Mouse (Mus musculus) bone marrow macrophage, adult 2 months (primary cell): ENCODE data around the gene Cfd.

Experiments
- CTCF ChIP-seq: IDR thresholded peaks from 2 replicates; pipeline ENCODE4 v1.5.1; 2012; ENCODE audit warnings: low read depth, mild to moderate bottlenecking, low read length, moderate library complexity
- POLR2A ChIP-seq: IDR thresholded peaks from 2 replicates; pipeline ENCODE4 v1.6.1; 2012; ENCODE audit warnings: mild to moderate bottlenecking, low read depth, low read length, borderline replicate concordance

DNA sequence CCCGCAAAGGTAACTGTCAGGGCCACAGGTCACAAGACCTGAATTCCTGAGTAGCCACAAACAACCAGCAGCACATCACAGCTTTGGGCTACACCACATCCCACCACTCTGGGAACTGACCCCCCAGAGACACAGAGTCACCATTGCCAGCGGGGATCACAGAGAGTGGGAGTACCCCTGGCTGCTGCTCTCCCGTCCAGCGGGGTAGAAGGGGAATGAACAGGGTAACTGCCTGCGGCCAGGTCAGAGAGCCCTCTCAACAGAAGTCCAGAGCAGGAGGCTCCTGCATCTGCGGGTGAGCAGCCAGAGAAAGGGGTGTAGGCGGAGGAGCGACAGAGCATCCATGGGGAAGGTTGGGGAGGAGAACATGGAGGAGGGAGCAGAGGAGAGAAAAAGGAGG, 25.4 kb downstream of the Cfd start:
- TF ChIP-seq CTCF (no peak), POLR2A (no peak)
